Mouse (Mus musculus) heart, postnatal 0 days (tissue): ENCODE results near the gene Zfp771. TPM values are rescaled to one million over a fixed set of nuclear protein-coding genes. Genes with fewer than 3 reads are reported as not detected.

Experiments
- ATAC-seq: fragments of 200-750 bp; cut with Nextera tagmentation; 2 replicates; pipeline ENCODE4 v1.8.0; 2017; ENCODE audit warnings: low read depth, moderate number of reproducible peaks, moderate library complexity; ENCODE audit not compliant: insufficient read depth
- DNase-seq: peaks from one replicate; pipeline ENCODE4 v3.0.0-alpha.2; 2016; ENCODE audit warnings: low spot score
- H3K27ac ChIP-seq: fragments of 300-500 bp; sonication (generic); 2 replicates; pipeline ENCODE4 v1.5.1; 2014; ENCODE audit warnings: low read depth, mild to moderate bottlenecking
- H3K27me3 ChIP-seq: fragments of 300-500 bp; sonication (generic); 2 replicates; pipeline ENCODE4 v1.6.1; 2014; ENCODE audit warnings: low read length, mixed read lengths; ENCODE audit not compliant: control insufficient read depth, insufficient read depth
- H3K36me3 ChIP-seq: fragments of 300-500 bp; sonication (generic); replicated peaks from 2 replicates; pipeline ENCODE4 v1.6.1; 2014; ENCODE audit warnings: low read length, mixed read lengths; ENCODE audit not compliant: control insufficient read depth, insufficient read depth
- H3K4me1 ChIP-seq: fragments of 300-500 bp; sonication (generic); 2 replicates; pipeline ENCODE4 v1.6.1; 2014; ENCODE audit warnings: antibody characterized with exemption; ENCODE audit not compliant: control insufficient read depth, insufficient read depth
- H3K4me2 ChIP-seq: fragments of 300-500 bp; sonication (generic); 2 replicates; pipeline ENCODE4 v1.6.1; 2014; ENCODE audit warnings: low read depth, mild to moderate bottlenecking, low read length, moderate library complexity
- H3K4me3 ChIP-seq: fragments of 300-500 bp; sonication (generic); 2 replicates; pipeline ENCODE4 v1.5.1; 2014; ENCODE audit warnings: low read depth, low read length
- H3K9ac ChIP-seq: fragments of 300-500 bp; sonication (generic); replicated peaks from 2 replicates; pipeline ENCODE4 v1.6.1; 2014; ENCODE audit warnings: low read depth, low read length, mixed read lengths
- H3K9me3 ChIP-seq: fragments of 300-500 bp; sonication (generic); replicated peaks from 2 replicates; pipeline ENCODE4 v1.6.1; 2016; ENCODE audit warnings: low read length; ENCODE audit not compliant: control insufficient read depth
- CTCF ChIP-seq: IDR thresholded peaks from 2 replicates; pipeline ENCODE4 v1.5.1; 2016; ENCODE audit warnings: antibody characterized with exemption, control low read depth, low read depth
- EP300 ChIP-seq: IDR thresholded peaks from 2 replicates; pipeline ENCODE4 v1.6.1; 2016; ENCODE audit warnings: antibody characterized with exemption, low read depth
- WGBS: fragments of 180-500 bp; shearing (Covaris S2); extraction: QIAGEN DNeasy Blood & Tissue Kit; methylation state at CpG from one replicate; pipeline ENCODE4 v1.1.7; 2014; 5-methylcytosine and 5-hydroxymethylcytosine counted together
- polyA plus RNA-seq: library from polyadenylated mRNA; unstranded; fragments of >200 nt; fragmentation: Nextera tagmentation; extraction: Ambion mirVana; gene quantifications from 2 replicates; pipeline ENCODE4 v1.2.1, GENCODE M21; 2015
- total RNA-seq: library from RNA; depleted of rRNA; stranded (reverse); fragments of >200 nt; gene quantifications from 2 replicates; pipeline ENCODE4 v1.2.3, GENCODE M21; 2014; ENCODE audit warnings: low replicate concordance

The Zfp771 gene
- total and polyA plus RNA-seq, 2 experiments from 2014 or later = 23.3 to 43.6 TPM

- Histone ChIP-seq H3K27ac (no peak overlapping the region), H3K9me3 (no peaks in the 10 kb centered on the region)
- 80% methylated on average over 2 of the region's 2 CpGs for WGBS
Measured at GRCm38 (mm10) chr7:127270256-127270655, 26.2 kb downstream of the Zfp771 start.

GRCm38 (mm10) chr7:127270666-127271065 is 26.6 kb downstream of the Zfp771 start:
- TF ChIP-seq EP300 = no peak
- TF ChIP-seq CTCF = no peak
- Histone ChIP-seq H3K27me3 (no peaks in the 10 kb centered on the region), H3K9ac (no peak overlapping the region), H3K9me3 (no peaks in the 10 kb centered on the region), H3K27ac (no peak overlapping the region), H3K4me1 (peaks cover 11% of the 10 kb centered on the region), H3K4me2 (no peak overlapping the region), H3K4me3 (no peak overlapping the region), H3K36me3 (peaks cover 16% of the 10 kb centered on the region)
- whole genome bisulfite sequencing = 89% methylated on average over 5 of the region's 5 CpGs
- DNase-seq (no peak), ATAC-seq (no peak)

More at GRCm38 (mm10) chr7:127270256-127270655, 26.2 kb downstream of the Zfp771 start:
- peaks cover 16% of the 10 kb centered on the region for H3K36me3 ChIP-seq
- H3K4me1 ChIP-seq = peaks cover 11% of the 10 kb centered on the region
- H3K9ac ChIP-seq = no peak overlapping the region
- no peaks in the 10 kb centered on the region for H3K27me3 ChIP-seq
- H3K4me3 ChIP-seq = no peak overlapping the region
- no peak for TF ChIP-seq EP300
- TF ChIP-seq CTCF = no peak
- DNase-seq (no peak), ATAC-seq (no peak)
- H3K4me2 ChIP-seq = no peak overlapping the region

GRCm38 (mm10) chr7:127271093-127271492 is 27.0 kb downstream of the Zfp771 start:
- Histone ChIP-seq H3K36me3 (peaks cover 16% of the 10 kb centered on the region), H3K27me3 (no peaks in the 10 kb centered on the region), H3K4me3 (no peak overlapping the region), H3K27ac (no peak overlapping the region), H3K9me3 (no peaks in the 10 kb centered on the region), H3K4me2 (no peak overlapping the region), H3K9ac (no peak overlapping the region), H3K4me1 (peaks cover 11% of the 10 kb centered on the region)
- ATAC-seq (no peak), DNase-seq (no peak)
- no peak for TF ChIP-seq EP300
- TF ChIP-seq CTCF = no peak
- WGBS = 91% methylated on average over 4 of the region's 4 CpGs

- TF ChIP-seq CTCF = no peak
- TF ChIP-seq EP300 = no peak
- Histone ChIP-seq H3K4me2 (peak overlapping the region; percentile 84), H3K4me3 (peak overlapping the region; percentile 80), H3K27ac (no peak overlapping the region), H3K27me3 (no peaks in the 10 kb centered on the region), H3K4me1 (peaks cover 11% of the 10 kb centered on the region), H3K36me3 (peaks cover 16% of the 10 kb centered on the region), H3K9ac (no peak overlapping the region), H3K9me3 (no peaks in the 10 kb centered on the region)
- DNase-seq = no peak
- WGBS = 88% methylated on average over 15 of the region's 15 CpGs
- ATAC-seq = no peak
Measured at GRCm38 (mm10) chr7:127272566-127272965, 28.5 kb downstream of the Zfp771 start.

GRCm38 (mm10) chr7:127273118-127273923 is 29.2 kb downstream of the Zfp771 start:
- no peaks in the 10 kb centered on the region for H3K9me3 ChIP-seq
- ATAC-seq (peak; percentile 73), DNase-seq (no peak)
- 10% methylated on average over 48 of the region's 50 CpGs for WGBS
- peaks cover 16% of the 10 kb centered on the region for H3K36me3 ChIP-seq
- H3K4me1 ChIP-seq = peaks cover 11% of the 10 kb centered on the region
- H3K4me3 ChIP-seq = peak overlapping the region; percentile 80
- TF ChIP-seq EP300 = no peak
- TF ChIP-seq CTCF = no peak
- peak overlapping the region; percentile 91 for H3K27ac ChIP-seq
- peak overlapping the region; percentile 84 for H3K4me2 ChIP-seq
- H3K9ac ChIP-seq = peak overlapping the region; percentile 87
- H3K27me3 ChIP-seq = no peaks in the 10 kb centered on the region
